Mouse (Mus musculus): ENCODE data around the gene Sarnp.

DNA sequence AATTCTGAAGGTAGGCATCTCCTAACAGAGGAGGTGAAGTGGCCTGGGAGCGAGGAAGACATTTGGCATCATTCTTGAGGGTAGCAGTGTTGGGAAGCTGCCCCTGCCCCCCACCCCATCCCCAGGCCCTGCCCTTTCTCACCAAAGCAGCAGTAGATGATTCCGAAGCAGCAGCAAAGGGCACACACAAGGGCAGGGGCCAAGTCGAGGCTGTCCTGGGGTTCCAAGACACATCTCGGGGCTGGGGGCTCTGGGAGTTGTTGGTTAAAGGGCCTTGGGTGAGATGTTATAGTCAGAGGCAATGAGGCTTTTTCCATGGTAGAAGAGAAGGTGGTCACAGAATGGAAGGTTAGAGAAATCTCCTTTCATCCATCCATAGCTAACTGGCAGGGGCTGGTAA is 14.2 kb upstream of the Sarnp start:
- TF ChIP-seq POLR2A (IDR thresholded peaks at IDR 0.05; ENCODE audit: borderline replicate concordance, control insufficient read depth, low read depth, low read length) (no peak), CTCF (IDR thresholded peaks at IDR 0.05; ENCODE audit: control insufficient read depth, insufficient read depth, low read length) (no peak)

Data from bone marrow, adult 2 months (tissue).